Mouse (Mus musculus) neural tube, embryonic 14.5 days (tissue): ENCODE measurements around the gene Prss8. TPM values are rescaled to one million over a fixed set of nuclear protein-coding genes. Genes with fewer than 3 reads are reported as not detected.
A peak's percentile ranks its signal among the peaks of the same experiment; 100 is the strongest.

Experiments
- ATAC-seq: fragments of 200-750 bp; cut with Nextera tagmentation; 2 replicates; pipeline ENCODE4 v1.8.0; 2017; ENCODE audit warnings: low read depth, mild to moderate bottlenecking, moderate TSS enrichment, moderate library complexity
- H3K27ac ChIP-seq: fragments of 300-500 bp; sonication (generic); 2 replicates; pipeline ENCODE4 v1.5.1; 2014; ENCODE audit warnings: low read depth, mild to moderate bottlenecking, control low read depth, low read length, moderate library complexity, mixed read lengths
- H3K27me3 ChIP-seq: fragments of 300-500 bp; sonication (generic); 2 replicates; pipeline ENCODE4 v1.6.1; 2014; ENCODE audit warnings: low read length; ENCODE audit not compliant: control insufficient read depth, insufficient read depth
- H3K36me3 ChIP-seq: fragments of 300-500 bp; sonication (generic); 2 replicates; pipeline ENCODE4 v1.6.1; 2014; ENCODE audit warnings: low read length, mixed read lengths; ENCODE audit not compliant: control insufficient read depth, insufficient read depth
- H3K4me1 ChIP-seq: fragments of 300-500 bp; sonication (generic); 2 replicates; pipeline ENCODE4 v1.6.1; 2014; ENCODE audit warnings: low read length; ENCODE audit not compliant: control insufficient read depth, insufficient read depth
- H3K4me2 ChIP-seq: fragments of 300-500 bp; sonication (generic); 2 replicates; pipeline ENCODE4 v1.6.1; 2014; ENCODE audit warnings: mild to moderate bottlenecking, low read depth, low read length, control low read depth
- H3K4me3 ChIP-seq: fragments of 300-500 bp; sonication (generic); 2 replicates; pipeline ENCODE4 v1.5.1; 2014; ENCODE audit warnings: low read depth, low read length, control low read depth, mixed read lengths
- H3K9ac ChIP-seq: fragments of 300-500 bp; sonication (generic); replicated peaks from 2 replicates; pipeline ENCODE4 v1.6.1; 2014; ENCODE audit warnings: low read depth, mild to moderate bottlenecking, control low read depth, low read length, mixed read lengths
- H3K9me3 ChIP-seq: fragments of 300-500 bp; sonication (generic); 2 replicates; pipeline ENCODE4 v1.6.1; 2016; ENCODE audit warnings: low read length; ENCODE audit not compliant: control insufficient read depth
- WGBS: fragments of 180-500 bp; shearing (Covaris S2); extraction: QIAGEN DNeasy Blood & Tissue Kit; methylation state at CpG from one replicate; pipeline ENCODE4 v1.1.7; 2014; 5-methylcytosine and 5-hydroxymethylcytosine counted together
- polyA plus RNA-seq: library from polyadenylated mRNA; unstranded; fragments of >200 nt; fragmentation: Nextera tagmentation; extraction: Ambion mirVana; gene quantifications from 2 replicates; pipeline ENCODE4 v1.2.1, GENCODE M21; 2014

Prss8 gene
- polyA plus RNA-seq, 1 experiment from 2014 or later: 0.39 TPM

- Histone ChIP-seq H3K9me3 (no peaks in the 10 kb centered on the region), H3K36me3 (peaks cover 28% of the 10 kb centered on the region), H3K9ac (peak within 1 kb of the TSS; percentile 97), H3K4me3 (peak within 1 kb of the TSS; percentile 92), H3K27me3 (0 out of 2 replicates have a peak, but pooled peaks cover 2% of the 10 kb centered on the region), H3K27ac (peak within 1 kb of the TSS; percentile 99), H3K4me1 (peaks cover 22% of the 10 kb centered on the region), H3K4me2 (peak within 1 kb of the TSS; percentile 74)
- peak; percentile 62 for ATAC-seq
- WGBS: under 1% methylated on average over 60 of the region's 60 CpGs
These were observed 53.2 kb downstream of the Prss8 start, which contains the start of gene Zfp668 for GRCm38 (mm10) chr7:127876467-127877348. TSS of gene Zfp668 (minus strand) at chr7:127876828.

DNA sequence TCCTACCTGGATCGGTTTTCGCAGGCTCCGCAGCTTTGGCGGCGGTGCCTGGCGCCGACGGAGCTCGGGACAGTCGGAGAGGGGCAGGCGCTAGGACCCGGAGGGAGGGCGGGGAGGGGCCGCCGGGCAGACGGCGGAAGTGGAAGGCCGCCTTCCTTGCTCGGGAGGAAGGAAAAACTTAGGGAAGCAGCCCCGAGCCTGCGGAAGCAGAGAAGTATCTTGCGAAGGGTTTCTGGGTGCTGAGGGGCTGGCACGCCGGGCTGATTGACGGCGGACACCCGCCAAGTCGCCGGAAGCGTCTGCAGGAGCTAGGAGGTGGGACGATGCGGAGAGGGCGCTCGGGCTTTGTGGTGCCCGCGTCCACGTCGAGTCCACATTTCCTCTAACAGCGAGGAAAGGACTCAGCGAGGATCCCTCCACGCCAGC, 53.9 kb downstream of the Prss8 start, which contains the start of gene Zfp646:
Zfp646 (plus strand) TSS at position 181 of the 426 bp plus-strand sequence.
- peaks cover 22% of the 10 kb centered on the region for H3K4me1 ChIP-seq
- peak within 1 kb of the TSS; percentile 92 for H3K4me3 ChIP-seq
- H3K9ac ChIP-seq: peak within 1 kb of the TSS; percentile 97
- under 1% methylated on average over 41 of the region's 41 CpGs for WGBS
- H3K27ac ChIP-seq: peak within 1 kb of the TSS; percentile 99
- peak within 1 kb of the TSS; percentile 74 for H3K4me2 ChIP-seq
- peaks cover 23% of the 10 kb centered on the region for H3K36me3 ChIP-seq
- peak; percentile 90 for ATAC-seq
- H3K9me3 ChIP-seq: no peaks in the 10 kb centered on the region
- H3K27me3 ChIP-seq: 0 out of 2 replicates have a peak, but pooled peaks cover 2% of the 10 kb centered on the region

Other genes starting within 250 kb of the Prss8 start
- gene Bcl7c, start 221.2 kb downstream of the Prss8 start, polyA plus RNA-seq: 36.0 and 45.7 TPM in 2 replicates
- 2.7 and 3.6 TPM in 2 replicates for gene Ctf1, start 217.4 kb downstream of the Prss8 start, polyA plus RNA-seq
- gene Ctf2, start 197.9 kb downstream of the Prss8 start, polyA plus RNA-seq: 0.27 TPM in 1 of 2 replicates, not detected in the other
- 6.5 and 9.1 TPM in 2 replicates for gene Fbxl19, start 185.6 kb downstream of the Prss8 start, polyA plus RNA-seq
- 4.6 and 6.8 TPM in 2 replicates for gene Orai3, start 160.3 kb downstream of the Prss8 start, polyA plus RNA-seq
- 22.4 and 23.3 TPM in 2 replicates for gene Setd1a, start 153.4 kb downstream of the Prss8 start, polyA plus RNA-seq
- gene Gm49388, start 144.5 kb downstream of the Prss8 start, polyA plus RNA-seq: 0.64 TPM in 1 of 2 replicates, not detected in the other
- 7.0 and 9.6 TPM in 2 replicates for gene Hsd3b7, start 129.5 kb downstream of the Prss8 start, polyA plus RNA-seq
- 9.8 and 13.5 TPM in 2 replicates for gene Stx4a, start 105.8 kb downstream of the Prss8 start, polyA plus RNA-seq
- 65.9 and 66.9 TPM in 2 replicates for gene Stx1b, start 105.6 kb downstream of the Prss8 start, polyA plus RNA-seq
- gene Zfp646, start 53.9 kb downstream of the Prss8 start, polyA plus RNA-seq: 12.0 and 13.1 TPM in 2 replicates
- gene Zfp668, start 53.3 kb downstream of the Prss8 start, polyA plus RNA-seq: 29.7 and 30.7 TPM in 2 replicates
- 0.37 and 0.57 TPM in 2 replicates for gene Prss53, start 39.1 kb downstream of the Prss8 start, polyA plus RNA-seq
- gene Gm21974, start 34.6 kb downstream of the Prss8 start, polyA plus RNA-seq: 0.40 and 0.54 TPM in 2 replicates
- gene Vkorc1, start 34.5 kb downstream of the Prss8 start, polyA plus RNA-seq: 59.2 and 81.7 TPM in 2 replicates
- 58.0 and 65.8 TPM in 2 replicates for gene Bckdk, start 26.0 kb downstream of the Prss8 start, polyA plus RNA-seq
- gene Kat8, start 17.6 kb downstream of the Prss8 start, polyA plus RNA-seq: 48.6 and 49.4 TPM in 2 replicates
- 14.4 and 14.8 TPM in 2 replicates for gene Prss36, start 16.6 kb upstream of the Prss8 start, polyA plus RNA-seq
- gene Fus, start 37.4 kb upstream of the Prss8 start, polyA plus RNA-seq: 47.6 and 52.2 TPM in 2 replicates
- gene Pycard, start 63.8 kb upstream of the Prss8 start, polyA plus RNA-seq: 4.6 and 6.1 TPM in 2 replicates
- not detected in 2 replicates for gene Trim72, start 73.8 kb upstream of the Prss8 start, polyA plus RNA-seq
- gene Itgam, start 132.5 kb upstream of the Prss8 start, polyA plus RNA-seq: 0.25 and 1.2 TPM in 2 replicates
- not detected in 2 replicates for gene Gm49368, start 132.6 kb upstream of the Prss8 start, polyA plus RNA-seq
- gene Itgax, start 199.4 kb upstream of the Prss8 start, polyA plus RNA-seq: 0.15 TPM in 1 of 2 replicates, not detected in the other
- not detected in 2 replicates for gene Itgad, start 224.3 kb upstream of the Prss8 start, polyA plus RNA-seq